8 mouse cellular contexts compared by ENCODE assay signal in genomic region chr13:52735934-52736523, GRCm38 (mm10).
A peak's percentile ranks its signal among the peaks of the same experiment; 100 is the strongest.
DNase-seq lines count a peak whose midpoint lies in the region; ATAC-seq lines count a peak whose summit lies in the region.

No protein-coding gene starts in this region.

- no peaks in the 10 kb centered on the region for H3K27me3 ChIP-seq in embryonic facial prominence, embryonic 14.5 days (replicated peaks; ENCODE audit: control insufficient read depth, insufficient read depth, low read length)
- no peaks in the 10 kb centered on the region for H3K27me3 ChIP-seq in intestine, embryonic 15.5 days (replicated peaks)

- H3K9ac ChIP-seq in embryonic facial prominence, embryonic 14.5 days (ENCODE audit: low read depth, low read length), result no peak overlapping the region
- H3K9ac ChIP-seq in intestine, embryonic 15.5 days, result no peak overlapping the region

- no peak overlapping the region for H3K4me3 ChIP-seq in embryonic facial prominence, embryonic 14.5 days (ENCODE audit: low read depth, low read length)
- no peak overlapping the region for H3K4me3 ChIP-seq in intestine, embryonic 15.5 days (replicated peaks)

- H3K27ac ChIP-seq in embryonic facial prominence, embryonic 14.5 days (replicated peaks; ENCODE audit: low read depth, low read length), result no peak overlapping the region; the same call in 1 of the 2 replicates
- peak overlapping the region; percentile 37; the same call in 1 of the 2 replicates for H3K27ac ChIP-seq in intestine, embryonic 15.5 days

- no peaks in the 10 kb centered on the region for H3K9me3 ChIP-seq in embryonic facial prominence, embryonic 14.5 days (ENCODE audit: control insufficient read depth, low read length)
- no peaks in the 10 kb centered on the region for H3K9me3 ChIP-seq in intestine, embryonic 15.5 days

- peaks cover 6% of the 10 kb centered on the region; the same call in 1 of the 2 replicates for H3K4me1 ChIP-seq in embryonic facial prominence, embryonic 14.5 days (ENCODE audit: control insufficient read depth, insufficient read depth, low read length)
- peaks cover 11% of the 10 kb centered on the region for H3K4me1 ChIP-seq in intestine, embryonic 15.5 days (replicated peaks)

- 49% methylated on average over 19 of the region's 19 CpGs for WGBS in embryonic facial prominence, embryonic 14.5 days
- WGBS in intestine, embryonic 15.5 days, result 38% methylated on average over 19 of the region's 19 CpGs

- ATAC-seq in embryonic facial prominence, embryonic 14.5 days (ENCODE audit: low read depth), result peak; percentile 82
- ATAC-seq in intestine, embryonic 15.5 days, result peak; percentile 90
- no peak for ATAC-seq in inflammation-experienced regulatory T-cells, adult 6 months
- no peak for ATAC-seq in activated CD4-positive, CD25-positive, alpha-beta regulatory T cell, adult 4 months

- intact Hi-C loops in left cerebral cortex, postnatal 4 days (cut with DNase I), result no loop called here
- intact Hi-C loops in left cerebral cortex, postnatal 36 days (cut with DNase I), result no loop called here

- H3K4me2 ChIP-seq in embryonic facial prominence, embryonic 14.5 days (ENCODE audit: low read depth, low read length), result 0 out of 2 replicates have a peak overlapping the region, but pooled peaks have one; percentile 7
- H3K4me2 ChIP-seq in intestine, embryonic 15.5 days (replicated peaks), result no peak overlapping the region

- no peaks in the 10 kb centered on the region for H3K36me3 ChIP-seq in embryonic facial prominence, embryonic 14.5 days (ENCODE audit: control insufficient read depth, insufficient read depth, low read length)
- no peaks in the 10 kb centered on the region for H3K36me3 ChIP-seq in intestine, embryonic 15.5 days

- DNase-seq in left cerebral cortex, postnatal 4 days, result peak; percentile 44
- no peak for DNase-seq in left cerebral cortex, postnatal 36 days (ENCODE audit: low spot score in 2 of 2)
- DNase-seq in embryonic facial prominence, embryonic 14.5 days (ENCODE audit: low spot score), result peak; percentile 72
- peak; percentile 53 for DNase-seq in lung, postnatal 14 days
- DNase-seq in left cerebral cortex, adult 9 months (ENCODE audit: low spot score in 2 of 2), result no peak

Comparison
In these comparisons a context has a peak if more than half of its experiments do, and no peak if none do; other contexts are left out.
1. DNase-seq: peak in left cerebral cortex, postnatal 4 days (single experiment), embryonic facial prominence, embryonic 14.5 days (single experiment) and lung, postnatal 14 days (single experiment); none in left cerebral cortex, postnatal 36 days (0 of 2) and left cerebral cortex, adult 9 months (0 of 2).
2. ATAC-seq: peak in embryonic facial prominence, embryonic 14.5 days (single experiment) and intestine, embryonic 15.5 days (single experiment); none in inflammation-experienced regulatory T-cells, adult 6 months (single experiment) and activated CD4-positive, CD25-positive, alpha-beta regulatory T cell, adult 4 months (single experiment).